Comparison of ENCODE assay signal across 12 mouse cellular contexts in genomic region chr4:101192241-101192976, GRCm38 (mm10).
DNase-seq lines count a peak whose midpoint lies in the region; ATAC-seq and TF ChIP-seq lines count a peak whose summit lies in the region.
"Had no signal": no experiment of that assay in that cellular context is flagged by ENCODE, and none has a peak within 500 bp of the region (broad histone marks: within the 10 kb centered on the region; RNA-seq: fewer than 3 reads in every experiment).

No protein-coding gene starts in this region.

- H3K27me3 ChIP-seq in intestine, embryonic 16.5 days (replicated peaks; ENCODE audit: control insufficient read depth, insufficient read depth, low read length) = no peaks in the 10 kb centered on the region
- H3K27me3 ChIP-seq in cerebellum, adult 2 months (ENCODE audit: control insufficient read depth, insufficient read depth, low read length) = no peaks in the 10 kb centered on the region

- H3K36me3 ChIP-seq in intestine, embryonic 16.5 days (ENCODE audit: control insufficient read depth, insufficient read depth, low read length) = no peaks in the 10 kb centered on the region; the same call in 1 of the 2 replicates

- peaks cover 19% of the 10 kb centered on the region for H3K4me1 ChIP-seq in intestine, embryonic 16.5 days (ENCODE audit: control insufficient read depth, insufficient read depth, low read length)
- peaks cover 7% of the 10 kb centered on the region for H3K4me1 ChIP-seq in cerebellum, adult 2 months (ENCODE audit: control insufficient read depth, insufficient read depth, low read length)

- no peak for TF ChIP-seq POLR2A in cerebellum, adult 2 months (IDR thresholded peaks at IDR 0.05; ENCODE audit: borderline replicate concordance, insufficient read depth, low read length)

- H3K9me3 ChIP-seq in intestine, embryonic 16.5 days (ENCODE audit: control insufficient read depth, low read length) = no peaks in the 10 kb centered on the region

- WGBS in intestine, embryonic 16.5 days = 78% methylated on average over 5 of the region's 5 CpGs
- 98% methylated on average over 5 of the region's 5 CpGs for WGBS in cerebellum, adult 2 months

- peak; percentile 85 for DNase-seq in heart, adult 11 months
- DNase-seq in heart, adult 18-20 months = no peak
- peak; percentile 10 for DNase-seq in MEL-GATA-1-ER (ENCODE audit: extremely low read depth, low read depth)
- no peak for DNase-seq in cerebellum, adult 11-12 months
- DNase-seq in cerebellum, postnatal 14 days = no peak
- DNase-seq in cerebellum, adult 2 months = no peak
- DNase-seq: cerebellum, adult 9-11 months had no signal

- no peak overlapping the region for H3K4me2 ChIP-seq in intestine, embryonic 16.5 days (ENCODE audit: low read depth, low read length)

- peak overlapping the region; percentile 52; the same call in 1 of the 2 replicates for H3K27ac ChIP-seq in intestine, embryonic 16.5 days (ENCODE audit: low read length)
- H3K27ac ChIP-seq in cerebellum, adult 2 months (ENCODE audit: insufficient read depth, low read length) = no peak overlapping the region
- H3K27ac ChIP-seq: left cerebral cortex, adult 2 months had no signal

- ATAC-seq in intestine, embryonic 16.5 days = peak; percentile 84
- ATAC-seq in megakaryocyte-erythroid progenitor cell, adult 5-6 weeks (replicated peaks; ENCODE audit: low FRiP score, low TSS enrichment, poor library complexity, severe bottlenecking) = peak; percentile 88
- ATAC-seq: hindbrain, embryonic 16.5 days; lung, postnatal 0 days had no signal

- H3K4me3 ChIP-seq in intestine, embryonic 16.5 days (ENCODE audit: low read length) = no peak overlapping the region
- no peak overlapping the region for H3K4me3 ChIP-seq in cerebellum, adult 2 months (replicated peaks; ENCODE audit: insufficient read depth, low read depth, low read length)
- H3K4me3 ChIP-seq: left cerebral cortex, adult 2 months had no signal

- no peak for TF ChIP-seq CTCF in cerebellum, adult 2 months (IDR thresholded peaks at IDR 0.05; ENCODE audit: borderline replicate concordance, insufficient read depth, low read depth, low read length)

- no peak overlapping the region for H3K9ac ChIP-seq in intestine, embryonic 16.5 days (ENCODE audit: low read depth, low read length)

Comparison
In these comparisons a context has a peak if more than half of its experiments do, and no peak if none do; other contexts are left out.
1. DNase-seq: peak in heart, adult 11 months (single experiment) and MEL-GATA-1-ER (single experiment); none in heart, adult 18-20 months (0 of 2), cerebellum, adult 11-12 months (single experiment), cerebellum, postnatal 14 days (0 of 2) and cerebellum, adult 2 months (0 of 2).